Mouse (Mus musculus): ENCODE measurements at regions not wholly inside any gene's neighbourhood (a gene's known extent, or its start where the extent isn't known, plus 50 kb on each side); places are given as distances from the start of the nearest gene placed in this dataset.

DNA sequence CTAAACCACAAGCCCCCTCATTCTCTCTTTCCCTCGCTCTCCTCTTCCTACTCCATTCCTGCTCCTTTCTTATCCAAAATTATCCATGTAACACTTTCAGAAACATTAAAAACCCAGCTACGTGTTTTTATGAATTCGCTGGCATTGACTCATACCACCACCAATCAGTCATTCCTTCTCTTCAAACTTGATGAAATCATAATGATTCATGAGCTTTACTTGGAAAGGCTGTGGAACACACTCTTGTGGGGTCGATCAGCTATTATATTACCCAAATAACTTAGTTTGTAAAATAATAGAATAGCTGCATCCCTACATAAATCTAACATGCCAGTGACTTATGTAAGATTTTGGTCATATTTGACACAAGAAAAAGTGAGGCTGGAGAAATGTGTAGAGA is 331.9 kb upstream of the N6amt1 start:
- TF ChIP-seq CTCF (IDR thresholded peaks at IDR 0.05; ENCODE audit: low read depth, low read length) (no peak), POLR2AphosphoS5 (IDR thresholded peaks at IDR 0.05; ENCODE audit: insufficient replicate concordance, low read depth, low read length) (no peak)

All from G1E (cell line).